10 mouse cellular contexts compared by ENCODE assay signal in genomic region chr17:5768810-5769520, GRCm38 (mm10).
DNase-seq lines count a peak whose midpoint lies in the region; ATAC-seq and TF ChIP-seq lines count a peak whose summit lies in the region.
"Had no signal": no experiment of that assay in that cellular context is flagged by ENCODE, and none has a peak within 500 bp of the region (broad histone marks: within the 10 kb centered on the region; RNA-seq: fewer than 3 reads in every experiment).

No protein-coding gene starts in this region.

- WGBS in heart, embryonic 10.5 days, result 79% methylated on average over 9 of the region's 9 CpGs
- WGBS in lung, embryonic 14.5 days, result 72% methylated on average over 9 of the region's 9 CpGs
- 89% methylated on average over 9 of the region's 9 CpGs for WGBS in limb, embryonic 10.5 days

- DNase-seq in heart, embryonic 10.5 days (ENCODE audit: low spot score), result no peak
- no peak for DNase-seq in heart, postnatal 25 days (ENCODE audit: low spot score)
- no peak for DNase-seq in lung, embryonic 14.5 days
- DNase-seq in lung, postnatal 14 days, result no peak
- DNase-seq in limb, embryonic 10.5 days (ENCODE audit: low spot score), result no peak
- DNase-seq in thymus, postnatal 14 days, result peak; percentile 50
- DNase-seq in spleen, postnatal 10 days (ENCODE audit: low spot score in 2 of 2), result no peak
- no peak for DNase-seq in testis, postnatal 10 days (ENCODE audit: low spot score)

- intact Hi-C loops in heart, postnatal 25 days (cut with DNase I), result no loop called here

- no peaks in the 10 kb centered on the region for H3K27me3 ChIP-seq in heart, embryonic 10.5 days (ENCODE audit: insufficient read depth, poor library complexity, severe bottlenecking)
- no peaks in the 10 kb centered on the region for H3K27me3 ChIP-seq in lung, embryonic 14.5 days (ENCODE audit: insufficient read depth, low read length)
- H3K27me3 ChIP-seq in limb, embryonic 10.5 days (ENCODE audit: low read depth, poor library complexity, severe bottlenecking), result peaks cover 5% of the 10 kb centered on the region; the same call in 1 of the 2 replicates

- H3K9ac ChIP-seq in lung, embryonic 14.5 days, result no peak overlapping the region

- no peaks in the 10 kb centered on the region for H3K9me3 ChIP-seq in heart, embryonic 10.5 days
- no peaks in the 10 kb centered on the region for H3K9me3 ChIP-seq in lung, embryonic 14.5 days (ENCODE audit: low read depth, low read length)
- H3K9me3 ChIP-seq in limb, embryonic 10.5 days (replicated peaks), result no peaks in the 10 kb centered on the region
- H3K9me3 ChIP-seq: midbrain, embryonic 12.5 days had no signal

- no peak overlapping the region for H3K4me3 ChIP-seq in heart, embryonic 10.5 days
- H3K4me3 ChIP-seq in lung, embryonic 14.5 days (ENCODE audit: low read depth, low read length), result no peak overlapping the region
- H3K4me3 ChIP-seq in limb, embryonic 10.5 days, result no peak overlapping the region
- H3K4me3 ChIP-seq: midbrain, embryonic 12.5 days had no signal

- peak overlapping the region; percentile 89 for H3K27ac ChIP-seq in heart, embryonic 10.5 days
- H3K27ac ChIP-seq in lung, embryonic 14.5 days (ENCODE audit: low read depth), result peak overlapping the region; percentile 94
- H3K27ac ChIP-seq in limb, embryonic 10.5 days, result peak overlapping the region; percentile 88

- no peaks in the 10 kb centered on the region for H3K36me3 ChIP-seq in heart, embryonic 10.5 days
- H3K36me3 ChIP-seq in lung, embryonic 14.5 days (ENCODE audit: insufficient read depth), result no peaks in the 10 kb centered on the region
- H3K36me3 ChIP-seq in limb, embryonic 10.5 days, result no peaks in the 10 kb centered on the region
- H3K36me3 ChIP-seq: midbrain, embryonic 12.5 days had no signal

- H3K4me2 ChIP-seq in lung, embryonic 14.5 days, result no peak overlapping the region

- ATAC-seq in lung, embryonic 14.5 days (ENCODE audit: insufficient read depth), result no peak
- ATAC-seq: CD4-positive, CD25-positive, alpha-beta regulatory T cell, adult 4 months had no signal

- peaks cover 24% of the 10 kb centered on the region for H3K4me1 ChIP-seq in heart, embryonic 10.5 days
- peaks cover 9% of the 10 kb centered on the region for H3K4me1 ChIP-seq in lung, embryonic 14.5 days (ENCODE audit: insufficient read depth)
- peaks cover 26% of the 10 kb centered on the region for H3K4me1 ChIP-seq in limb, embryonic 10.5 days

- no peak for TF ChIP-seq CTCF in lung, embryonic 14.5 days (IDR thresholded peaks at IDR 0.05; ENCODE audit: low read depth)
